Mouse (Mus musculus) left cerebral cortex, adult 2 months (tissue): ENCODE results near the gene Msx1. TPM values are rescaled to one million over a fixed set of nuclear protein-coding genes. Genes with fewer than 3 reads are reported as not detected.

Experiments used
- DNase-seq, 2 experiments: peaks; one replicate each; pipeline ENCODE4 v3.0.0; 2021 to 2022; ENCODE audit warnings: low spot score in 2 of 2, mixed read lengths in 1 of 2; ENCODE audit errors: extremely low spot score in 1 of 2
- H3K27ac ChIP-seq: fragments of 200-600 bp; 2 replicates; pipeline ENCODE4 v1.8.1; 2022
- H3K4me3 ChIP-seq: fragments of 200-600 bp; 2 replicates; pipeline ENCODE4 v1.8.1; 2022
- CTCF ChIP-seq: fragments of 200-600 bp; IDR thresholded peaks from 2 replicates; pipeline ENCODE4 v1.8.1; 2022; ENCODE audit warnings: antibody characterized with exemption, mild to moderate bottlenecking, moderate library complexity
- intact Hi-C: fragments of 180-260 bp; cut with DNase I; formaldehyde crosslinking; loops from one replicate; pipeline ENCODE4 v1.15.1; 2025
- total RNA-seq, 2 experiments: library from RNA; stranded (reverse); gene quantifications; 2 replicates each; pipeline ENCODE4 v1.2.3; 2021

Gene Msx1
- total RNA-seq, 2 experiments from 2014 or later, result 3.1 to 3.3 TPM

DNA sequence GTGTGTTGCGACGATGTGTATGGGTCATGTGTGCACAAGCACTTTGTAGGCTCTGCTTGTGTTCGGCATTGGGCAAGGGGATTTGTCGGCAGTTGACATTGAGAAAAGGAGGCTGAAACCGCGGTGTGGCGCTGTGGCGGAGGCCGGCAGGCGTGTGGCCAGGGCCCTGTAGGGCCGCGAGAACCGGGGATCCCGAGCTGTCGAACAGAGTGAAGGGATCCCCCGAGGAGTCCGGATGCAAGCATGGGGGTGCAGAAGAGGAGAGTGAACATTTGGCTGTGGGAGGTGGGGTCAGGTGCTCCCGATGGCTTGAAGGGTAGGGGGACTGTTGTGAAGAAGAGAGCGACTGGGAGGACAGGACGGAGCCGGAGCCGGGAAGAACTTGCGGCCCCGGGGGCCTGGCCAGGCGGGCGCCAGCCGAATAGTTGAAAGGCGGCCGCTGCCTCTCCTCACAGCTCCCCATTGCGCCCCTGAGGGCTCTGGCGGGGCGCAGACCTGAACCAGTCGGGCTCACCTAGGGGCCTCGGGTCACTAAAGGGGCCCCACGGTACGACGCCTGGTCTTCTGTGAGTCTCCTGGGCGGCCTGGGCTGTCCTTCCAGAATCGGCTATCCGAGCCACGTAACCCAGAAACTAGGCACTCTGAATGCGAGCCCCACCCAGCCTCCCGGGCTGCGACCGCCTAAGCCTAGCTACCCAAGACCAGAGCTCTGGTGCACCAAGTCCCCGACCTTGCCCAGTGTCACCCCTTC, 7.3 kb downstream of the Msx1 start:
- H3K27ac ChIP-seq, result no peak overlapping the region
- H3K4me3 ChIP-seq, result no peak overlapping the region
- intact Hi-C loops, result no loop called here
- no peak for DNase-seq
- peak; percentile 40 for TF ChIP-seq CTCF

DNA sequence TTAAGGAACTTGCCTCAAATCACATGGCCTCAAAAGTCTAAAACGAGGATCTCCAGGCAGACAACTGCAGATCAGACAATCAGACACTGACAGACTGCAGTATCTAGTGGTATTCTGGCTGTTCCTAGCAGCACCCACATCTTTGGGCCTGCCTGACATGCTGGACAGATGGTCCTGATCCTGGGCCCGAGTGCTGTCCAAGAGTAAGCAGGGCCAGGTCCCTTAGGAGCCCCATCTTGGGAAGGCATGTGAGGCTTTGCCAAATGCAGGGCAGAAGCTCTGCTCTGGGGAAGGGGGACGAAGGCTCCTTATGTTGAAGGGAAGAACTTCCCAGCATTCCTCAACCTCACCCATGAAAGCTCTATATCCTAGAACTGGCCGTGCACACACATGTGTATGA, 8.5 kb downstream of the Msx1 start:
- TF ChIP-seq CTCF, result no peak
- no peak overlapping the region for H3K27ac ChIP-seq
- no peak overlapping the region for H3K4me3 ChIP-seq
- intact Hi-C loops, result no loop called here
- DNase-seq, result no peak

GRCm38 (mm10) chr5:37814169-37814568, 10.2 kb downstream of the Msx1 start:
- Histone ChIP-seq H3K27ac (no peak overlapping the region), H3K4me3 (no peak overlapping the region)
- TF ChIP-seq CTCF, result no peak; the same call in 1 of the 2 replicates
- intact Hi-C loops, result no loop called here
- DNase-seq, result no peak

DNA sequence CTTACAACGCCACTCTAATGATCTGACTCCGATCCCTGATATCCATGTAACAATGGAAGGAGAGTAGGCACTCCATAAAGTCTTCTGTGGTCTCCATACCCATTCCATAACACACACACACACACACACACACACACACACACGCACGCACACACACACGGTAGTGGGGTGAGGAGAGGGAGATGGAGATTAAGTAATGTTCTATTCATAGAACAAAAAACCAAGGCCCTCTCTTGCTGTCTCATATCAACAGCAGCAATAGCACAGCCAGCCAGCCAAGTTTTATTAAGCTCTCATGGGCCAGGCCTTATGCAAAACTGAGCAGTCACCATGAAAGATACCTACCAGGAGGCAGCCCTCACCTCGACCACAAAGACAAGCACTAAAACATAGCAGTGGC, 19.1 kb downstream of the Msx1 start:
- no peak for DNase-seq
- TF ChIP-seq CTCF, result no peak
- no peak overlapping the region for H3K27ac ChIP-seq
- intact Hi-C loops, result no loop called here
- H3K4me3 ChIP-seq, result no peak overlapping the region

DNA sequence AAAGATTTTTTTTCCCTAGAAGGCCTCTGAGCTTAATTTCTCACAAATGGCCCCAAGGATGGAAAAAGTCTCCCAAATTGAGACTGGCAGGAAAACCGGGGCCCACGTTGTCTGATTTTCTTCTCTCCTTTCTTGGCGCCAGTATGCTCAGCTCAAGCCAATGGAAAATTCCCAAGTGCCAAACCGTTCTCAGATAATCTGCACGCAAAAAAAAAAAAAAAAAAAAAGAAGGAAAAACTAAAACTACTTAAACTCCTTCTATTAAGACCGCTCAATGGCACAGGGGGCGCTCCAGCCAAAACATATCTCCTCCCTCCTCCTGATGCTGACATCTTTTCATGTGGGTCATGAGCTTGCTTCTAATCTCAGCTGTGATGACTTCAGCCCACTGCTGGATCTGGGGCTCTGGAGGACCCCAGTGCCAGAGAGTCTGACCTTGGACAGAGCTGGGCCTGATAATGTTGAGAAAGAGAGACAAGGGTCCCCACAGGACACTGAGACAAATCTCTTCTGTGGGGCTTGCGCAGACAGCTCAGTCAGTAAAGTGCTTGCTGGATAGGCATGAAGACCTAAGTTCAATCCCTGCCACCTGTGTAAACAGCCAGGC, 19.8 kb downstream of the Msx1 start:
- DNase-seq, result no peak
- H3K4me3 ChIP-seq, result no peak overlapping the region
- TF ChIP-seq CTCF, result no peak
- H3K27ac ChIP-seq, result no peak overlapping the region
- intact Hi-C loops, result no loop called here

DNA sequence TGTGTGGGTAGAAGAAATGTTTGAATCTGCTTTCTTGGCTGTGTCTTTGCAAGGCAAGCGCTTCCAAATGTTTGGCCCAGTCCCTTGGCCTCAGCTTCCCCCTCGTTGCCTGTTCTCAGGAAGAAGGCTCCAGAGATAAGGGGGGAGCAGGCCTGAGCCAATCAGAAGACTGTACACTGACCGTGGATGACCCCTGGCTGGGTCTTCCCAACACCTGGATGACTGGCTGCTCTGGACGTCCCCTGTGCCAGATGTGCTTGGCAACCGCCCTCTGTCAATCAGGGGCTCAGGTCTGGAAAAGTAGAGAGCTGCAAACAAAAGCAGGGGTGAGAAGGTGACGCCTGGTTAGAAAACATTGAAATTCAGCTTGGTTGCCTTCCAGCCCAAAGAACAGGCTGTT, 27.1 kb downstream of the Msx1 start:
- TF ChIP-seq CTCF, result no peak
- Histone ChIP-seq H3K27ac (no peak overlapping the region), H3K4me3 (no peak overlapping the region)
- no peak for DNase-seq
- intact Hi-C loops, result no loop called here

GRCm38 (mm10) chr5:37796751-37797150, 27.6 kb downstream of the Msx1 start:
- intact Hi-C loops, result no loop called here
- Histone ChIP-seq H3K4me3 (no peak overlapping the region), H3K27ac (no peak overlapping the region)
- no peak for DNase-seq
- TF ChIP-seq CTCF, result no peak

DNA sequence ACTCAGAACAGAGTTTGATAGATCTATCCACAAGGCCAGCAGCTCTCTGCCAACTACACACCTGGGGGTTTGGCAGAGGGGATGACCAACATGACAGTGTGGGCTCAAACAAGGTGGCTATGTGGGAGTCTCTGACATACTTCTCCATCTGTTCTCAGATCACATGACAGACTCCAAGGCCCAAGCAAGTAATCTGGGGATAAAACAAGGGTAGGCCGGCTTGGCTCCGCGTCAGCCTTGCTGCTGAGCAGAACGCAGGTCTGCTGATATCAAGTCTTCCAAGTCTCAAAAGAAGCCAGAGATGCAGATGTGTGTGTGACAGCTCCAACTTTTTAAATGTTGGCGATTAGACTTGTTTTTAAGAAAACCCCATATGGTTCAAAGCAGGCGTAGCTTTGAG, 28.7 kb downstream of the Msx1 start:
- intact Hi-C loops, result no loop called here
- no peak for TF ChIP-seq CTCF
- no peak for DNase-seq
- no peak overlapping the region for H3K4me3 ChIP-seq
- no peak overlapping the region for H3K27ac ChIP-seq

DNA sequence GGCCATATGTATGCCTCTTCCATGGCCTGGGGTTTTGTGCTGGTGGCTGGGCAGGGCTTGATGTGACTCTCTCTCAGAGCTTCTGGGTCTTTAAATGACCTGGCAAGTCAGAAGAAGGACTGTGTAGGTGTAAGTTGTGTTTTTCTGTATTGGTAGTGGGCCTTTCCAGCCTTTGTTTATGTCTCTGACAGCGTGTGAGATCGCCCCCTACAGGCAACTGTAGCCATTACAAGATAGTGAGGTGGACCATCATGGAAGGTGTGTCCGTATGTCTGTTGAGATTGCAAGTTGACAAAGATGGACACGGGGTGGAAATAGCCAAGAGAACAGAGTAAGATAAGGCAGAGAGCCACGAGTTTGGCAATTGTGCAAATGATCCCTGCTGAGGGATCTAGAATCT, 32.2 kb downstream of the Msx1 start:
- intact Hi-C loops, result no loop called here

DNA sequence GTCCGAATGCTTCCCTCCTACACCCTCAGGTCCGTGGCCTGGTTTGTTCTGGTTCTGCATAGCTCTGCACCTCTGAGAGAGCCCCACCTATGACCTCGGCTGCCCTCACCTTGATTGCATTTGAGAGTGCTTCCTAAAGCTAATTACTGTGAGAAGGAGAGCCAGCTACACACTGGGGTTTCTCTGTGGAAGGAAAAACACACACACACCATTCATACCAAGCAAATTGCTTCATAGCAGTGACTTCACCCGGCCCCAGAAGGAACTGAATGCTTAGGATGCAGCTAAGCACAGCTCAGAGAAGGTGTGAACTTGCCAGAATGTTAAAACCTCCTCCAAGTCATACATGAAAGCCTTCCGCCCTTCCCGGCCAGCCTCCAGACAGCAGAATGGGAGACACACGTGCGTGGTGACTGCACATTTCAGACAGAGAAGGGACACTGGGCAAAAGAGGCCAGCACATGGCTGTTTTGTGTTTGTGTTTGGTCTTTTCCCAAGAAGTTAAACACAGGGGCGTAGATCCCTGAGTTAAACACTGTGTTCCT, 39.5 kb downstream of the Msx1 start:
- Histone ChIP-seq H3K4me3 (no peak overlapping the region), H3K27ac (no peak overlapping the region)
- no peak for TF ChIP-seq CTCF
- intact Hi-C loops, result no loop called here
- DNase-seq, result no peak

More for the DNA sequence above, 32.2 kb downstream of the Msx1 start:
- no peak for DNase-seq
- no peak overlapping the region for H3K4me3 ChIP-seq
- H3K27ac ChIP-seq, result no peak overlapping the region
- TF ChIP-seq CTCF, result no peak; the same call in 1 of the 2 replicates

DNA sequence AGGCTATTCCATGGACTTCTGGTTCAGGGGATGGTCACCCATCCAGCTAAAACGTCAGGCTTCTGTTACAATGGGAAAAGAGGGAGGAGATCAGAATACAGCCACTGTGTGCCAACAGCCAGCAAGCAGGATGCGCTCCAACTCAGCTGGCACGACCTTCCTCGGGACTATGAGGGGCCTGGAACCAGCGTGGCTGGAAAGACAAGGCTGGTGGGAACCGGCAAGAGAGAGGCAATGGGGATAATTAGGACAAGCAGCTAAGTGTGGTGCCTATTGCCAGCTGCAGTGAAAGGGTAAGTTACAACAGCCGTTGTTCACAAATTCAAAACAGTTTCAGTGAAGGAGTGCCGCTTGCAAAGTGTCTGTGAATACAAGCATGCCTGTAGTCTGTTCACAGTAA, 41.1 kb downstream of the Msx1 start:
- Histone ChIP-seq H3K4me3 (no peak overlapping the region), H3K27ac (no peak overlapping the region)
- no peak for TF ChIP-seq CTCF
- intact Hi-C loops, result no loop called here
- peak in 1 of 2 experiments; percentile 22 for DNase-seq

- H3K4me3 ChIP-seq, result no peak overlapping the region
- TF ChIP-seq CTCF, result no peak; the same call in 1 of the 2 replicates
- no peak overlapping the region for H3K27ac ChIP-seq
- DNase-seq, result no peak
- intact Hi-C loops, result no loop called here
These were observed 48.7 kb downstream of the Msx1 start for GRCm38 (mm10) chr5:37775681-37776080.
